Mouse (Mus musculus) hindbrain, embryonic 14.5 days (tissue): Measurements from ENCODE around the gene Pex14. TPM values are rescaled to one million over a fixed set of nuclear protein-coding genes. Genes with fewer than 3 reads are reported as not detected.

Source experiments
- ATAC-seq: fragments of 200-750 bp; cut with Nextera tagmentation; 2 replicates; pipeline ENCODE4 v1.8.0; 2017; ENCODE audit warnings: moderate number of reproducible peaks, mild to moderate bottlenecking, moderate TSS enrichment, moderate library complexity; ENCODE audit not compliant: low FRiP score
- DNase-seq: peaks from one replicate; pipeline ENCODE4 v3.0.0-alpha.2; 2015; ENCODE audit warnings: low spot score
- H3K27ac ChIP-seq: fragments of 300-500 bp; sonication (generic); 2 replicates; pipeline ENCODE4 v1.5.1; 2014; ENCODE audit warnings: mild to moderate bottlenecking, moderate library complexity
- H3K27me3 ChIP-seq: fragments of 300-500 bp; sonication (generic); 2 replicates; pipeline ENCODE4 v1.6.1; 2014; ENCODE audit warnings: mild to moderate bottlenecking, low read length, mixed read lengths; ENCODE audit not compliant: control insufficient read depth, insufficient read depth
- H3K36me3 ChIP-seq: fragments of 300-500 bp; sonication (generic); replicated peaks from 2 replicates; pipeline ENCODE4 v1.6.1; 2014; ENCODE audit not compliant: control insufficient read depth, insufficient read depth
- H3K4me1 ChIP-seq: fragments of 300-500 bp; sonication (generic); replicated peaks from 2 replicates; pipeline ENCODE4 v1.6.1; 2014; ENCODE audit warnings: antibody characterized with exemption, low read length, mixed read lengths; ENCODE audit not compliant: control insufficient read depth, insufficient read depth
- H3K4me2 ChIP-seq: fragments of 300-500 bp; sonication (generic); replicated peaks from 2 replicates; pipeline ENCODE4 v1.6.1; 2014; ENCODE audit warnings: mild to moderate bottlenecking, moderate library complexity
- H3K4me3 ChIP-seq: fragments of 300-500 bp; sonication (generic); replicated peaks from 2 replicates; pipeline ENCODE4 v1.5.1; 2014; ENCODE audit warnings: mild to moderate bottlenecking, low read length
- H3K9ac ChIP-seq: fragments of 300-500 bp; sonication (generic); 2 replicates; pipeline ENCODE4 v1.6.1; 2014
- H3K9me3 ChIP-seq: fragments of 300-500 bp; sonication (generic); 2 replicates; pipeline ENCODE4 v1.6.1; 2016; ENCODE audit warnings: low read length; ENCODE audit not compliant: control insufficient read depth
- WGBS: fragments of 180-500 bp; shearing (Covaris S2); extraction: QIAGEN DNeasy Blood & Tissue Kit; methylation state at CpG from one replicate; pipeline ENCODE4 v1.1.7; 2014; 5-methylcytosine and 5-hydroxymethylcytosine counted together
- polyA plus RNA-seq: library from polyadenylated mRNA; unstranded; fragments of >200 nt; fragmentation: Nextera tagmentation; extraction: Ambion mirVana; gene quantifications from 2 replicates; pipeline ENCODE4 v1.2.1, GENCODE M21; 2014

The Pex14 gene
- polyA plus RNA-seq, 1 experiment from 2014 or later, result 47.0 TPM

GRCm38 (mm10) chr4:148985541-148986476 is 113.9 kb downstream of the Pex14 start:
- H3K9me3 ChIP-seq, result no peaks in the 10 kb centered on the region
- DNase-seq, result peak; percentile 33
- peak overlapping the region; percentile 35; the same call in 1 of the 2 replicates for H3K9ac ChIP-seq
- no peak overlapping the region for H3K4me2 ChIP-seq
- peaks cover 46% of the 10 kb centered on the region for H3K4me1 ChIP-seq
- ATAC-seq, result 0 out of 2 replicates have a peak, but pooled peaks have one; percentile 29
- no peaks in the 10 kb centered on the region for H3K27me3 ChIP-seq
- H3K4me3 ChIP-seq, result no peak overlapping the region
- WGBS, result 40% methylated on average over 24 of the region's 24 CpGs
- peak overlapping the region; percentile 53 for H3K27ac ChIP-seq
- no peaks in the 10 kb centered on the region for H3K36me3 ChIP-seq

- ATAC-seq, result 0 out of 2 replicates have a peak, but pooled peaks have one; percentile 12
- Histone ChIP-seq H3K27me3 (no peaks in the 10 kb centered on the region), H3K4me1 (peaks cover 46% of the 10 kb centered on the region), H3K4me2 (no peak overlapping the region), H3K9me3 (no peaks in the 10 kb centered on the region), H3K4me3 (no peak overlapping the region), H3K27ac (0 out of 2 replicates have a peak overlapping the region, but pooled peaks have one; percentile 53), H3K9ac (no peak overlapping the region), H3K36me3 (no peaks in the 10 kb centered on the region)
- no peak for DNase-seq
- WGBS, result 57% methylated on average over 19 of the region's 19 CpGs
Observed at GRCm38 (mm10) chr4:148984701-148985540, 114.8 kb downstream of the Pex14 start.

- Histone ChIP-seq H3K4me1 (peaks cover 39% of the 10 kb centered on the region), H3K27me3 (no peaks in the 10 kb centered on the region), H3K4me2 (no peak overlapping the region), H3K9ac (no peak overlapping the region), H3K36me3 (no peaks in the 10 kb centered on the region), H3K4me3 (no peak overlapping the region), H3K27ac (no peak overlapping the region), H3K9me3 (no peaks in the 10 kb centered on the region)
- 60% methylated on average over 6 of the region's 6 CpGs for WGBS
- no peak for DNase-seq
- no peak for ATAC-seq
Observed at GRCm38 (mm10) chr4:148982274-148982673, 117.4 kb downstream of the Pex14 start.

GRCm38 (mm10) chr4:148979837-148980236 is 119.8 kb downstream of the Pex14 start:
- WGBS, result 56% methylated on average over 11 of the region's 11 CpGs
- Histone ChIP-seq H3K4me1 (peaks cover 17% of the 10 kb centered on the region), H3K4me2 (no peak overlapping the region), H3K27me3 (no peaks in the 10 kb centered on the region), H3K9me3 (no peaks in the 10 kb centered on the region), H3K4me3 (no peak overlapping the region), H3K36me3 (no peaks in the 10 kb centered on the region), H3K9ac (no peak overlapping the region), H3K27ac (no peak overlapping the region)
- DNase-seq (no peak), ATAC-seq (no peak)

- H3K9me3 ChIP-seq, result no peaks in the 10 kb centered on the region
- no peak overlapping the region for H3K4me2 ChIP-seq
- 87% methylated on average over 11 of the region's 11 CpGs for WGBS
- H3K27ac ChIP-seq, result no peak overlapping the region; the same call in 1 of the 2 replicates
- H3K4me1 ChIP-seq, result peaks cover 21% of the 10 kb centered on the region
- H3K4me3 ChIP-seq, result no peak overlapping the region
- no peaks in the 10 kb centered on the region for H3K36me3 ChIP-seq
- DNase-seq, result no peak
- no peak for ATAC-seq
- H3K27me3 ChIP-seq, result no peaks in the 10 kb centered on the region
- no peak overlapping the region for H3K9ac ChIP-seq
Observed at GRCm38 (mm10) chr4:148978926-148979325, 120.8 kb downstream of the Pex14 start.

GRCm38 (mm10) chr4:148978221-148978855 is 121.3 kb downstream of the Pex14 start:
- no peaks in the 10 kb centered on the region for H3K36me3 ChIP-seq
- no peak for ATAC-seq
- no peak overlapping the region; the same call in 1 of the 2 replicates for H3K27ac ChIP-seq
- H3K4me3 ChIP-seq, result no peak overlapping the region
- WGBS, result 50% methylated on average over 9 of the region's 9 CpGs
- no peak overlapping the region for H3K9ac ChIP-seq
- peaks cover 21% of the 10 kb centered on the region for H3K4me1 ChIP-seq
- H3K27me3 ChIP-seq, result no peaks in the 10 kb centered on the region
- no peaks in the 10 kb centered on the region for H3K9me3 ChIP-seq
- H3K4me2 ChIP-seq, result no peak overlapping the region
- no peak for DNase-seq

GRCm38 (mm10) chr4:148974833-148975232 is 124.8 kb downstream of the Pex14 start:
- 47% methylated on average over 7 of the region's 7 CpGs for WGBS
- Histone ChIP-seq H3K36me3 (no peaks in the 10 kb centered on the region), H3K9ac (no peak overlapping the region), H3K9me3 (no peaks in the 10 kb centered on the region), H3K27me3 (no peaks in the 10 kb centered on the region), H3K4me3 (no peak overlapping the region), H3K4me1 (peaks cover 17% of the 10 kb centered on the region), H3K27ac (peak overlapping the region; percentile 1; the same call in 1 of the 2 replicates), H3K4me2 (no peak overlapping the region)
- ATAC-seq (peak; percentile 32; the same call in 1 of the 2 replicates), DNase-seq (peak; percentile 61)

- no peak for ATAC-seq
- Histone ChIP-seq H3K4me3 (no peak overlapping the region), H3K27ac (no peak overlapping the region), H3K4me1 (peaks cover 11% of the 10 kb centered on the region), H3K9me3 (no peaks in the 10 kb centered on the region), H3K36me3 (no peaks in the 10 kb centered on the region), H3K27me3 (no peaks in the 10 kb centered on the region), H3K9ac (no peak overlapping the region), H3K4me2 (no peak overlapping the region)
- WGBS, result 60% methylated on average over 14 of the region's 14 CpGs
- DNase-seq, result no peak
Observed at GRCm38 (mm10) chr4:148973387-148973786, 126.3 kb downstream of the Pex14 start.
